Mouse (Mus musculus): ENCODE results near the gene Il6st. TPM values are rescaled to one million over a fixed set of nuclear protein-coding genes. Genes with fewer than 3 reads are reported as not detected.
A peak's percentile ranks its signal among the peaks of the same experiment; 100 is the strongest.

The Il6st gene
- total RNA-seq, 2 experiments from 2014 or later = 1.8 to 2.3 TPM

- ATAC-seq (replicated peaks; ENCODE audit: low FRiP score, low TSS enrichment, poor library complexity, severe bottlenecking) = no peak
Measured at GRCm38 (mm10) chr13:112473757-112474755, 10.2 kb downstream of the Il6st start.

- no peak for ATAC-seq (replicated peaks; ENCODE audit: low FRiP score, low TSS enrichment, poor library complexity, severe bottlenecking)
Measured at GRCm38 (mm10) chr13:112479032-112479431, 15.2 kb downstream of the Il6st start.

GRCm38 (mm10) chr13:112479926-112480325 is 16.1 kb downstream of the Il6st start:
- ATAC-seq (replicated peaks; ENCODE audit: low FRiP score, low TSS enrichment, poor library complexity, severe bottlenecking) = no peak

- no peak for ATAC-seq (replicated peaks; ENCODE audit: low FRiP score, low TSS enrichment, poor library complexity, severe bottlenecking)
Measured at GRCm38 (mm10) chr13:112482525-112482924, 18.7 kb downstream of the Il6st start.

GRCm38 (mm10) chr13:112483015-112483414 is 19.1 kb downstream of the Il6st start:
- no peak for ATAC-seq (replicated peaks; ENCODE audit: low FRiP score, low TSS enrichment, poor library complexity, severe bottlenecking)

GRCm38 (mm10) chr13:112486236-112486635 is 22.4 kb downstream of the Il6st start:
- ATAC-seq (replicated peaks; ENCODE audit: low FRiP score, low TSS enrichment, poor library complexity, severe bottlenecking) = no peak

- no peak for ATAC-seq (replicated peaks; ENCODE audit: low FRiP score, low TSS enrichment, poor library complexity, severe bottlenecking)
Measured at GRCm38 (mm10) chr13:112486676-112487075, 22.8 kb downstream of the Il6st start.

- no peak for ATAC-seq (replicated peaks; ENCODE audit: low FRiP score, low TSS enrichment, poor library complexity, severe bottlenecking)
Measured at GRCm38 (mm10) chr13:112490036-112490435, 26.2 kb downstream of the Il6st start.

- ATAC-seq (replicated peaks; ENCODE audit: low FRiP score, low TSS enrichment, poor library complexity, severe bottlenecking) = no peak
Measured at GRCm38 (mm10) chr13:112491636-112492284, 27.9 kb downstream of the Il6st start.

- ATAC-seq (replicated peaks; ENCODE audit: low FRiP score, low TSS enrichment, poor library complexity, severe bottlenecking) = no peak
Measured at GRCm38 (mm10) chr13:112492285-112492678, 28.4 kb downstream of the Il6st start.

- no peak for ATAC-seq (replicated peaks; ENCODE audit: low FRiP score, low TSS enrichment, poor library complexity, severe bottlenecking)
Measured at GRCm38 (mm10) chr13:112494590-112494989, 30.7 kb downstream of the Il6st start.

GRCm38 (mm10) chr13:112500027-112500426 is 36.2 kb downstream of the Il6st start:
- ATAC-seq (replicated peaks; ENCODE audit: low FRiP score, low TSS enrichment, poor library complexity, severe bottlenecking) = no peak

GRCm38 (mm10) chr13:112500466-112500865 is 36.6 kb downstream of the Il6st start:
- no peak for ATAC-seq (replicated peaks; ENCODE audit: low FRiP score, low TSS enrichment, poor library complexity, severe bottlenecking)

- ATAC-seq (replicated peaks; ENCODE audit: low FRiP score, low TSS enrichment, poor library complexity, severe bottlenecking) = no peak
Measured at GRCm38 (mm10) chr13:112503846-112504245, 40.0 kb downstream of the Il6st start.

GRCm38 (mm10) chr13:112505436-112505835 is 41.6 kb downstream of the Il6st start:
- no peak for ATAC-seq (replicated peaks; ENCODE audit: low FRiP score, low TSS enrichment, poor library complexity, severe bottlenecking)

- ATAC-seq (replicated peaks; ENCODE audit: low FRiP score, low TSS enrichment, poor library complexity, severe bottlenecking) = no peak
Measured at GRCm38 (mm10) chr13:112506766-112507165, 42.9 kb downstream of the Il6st start.

- ATAC-seq (replicated peaks; ENCODE audit: low FRiP score, low TSS enrichment, poor library complexity, severe bottlenecking) = no peak
Measured at GRCm38 (mm10) chr13:112507691-112508090, 43.8 kb downstream of the Il6st start.

- no peak for ATAC-seq (replicated peaks; ENCODE audit: low FRiP score, low TSS enrichment, poor library complexity, severe bottlenecking)
Measured at GRCm38 (mm10) chr13:112508487-112508886, 44.6 kb downstream of the Il6st start.

- peak; percentile 82 for ATAC-seq (replicated peaks; ENCODE audit: low FRiP score, low TSS enrichment, poor library complexity, severe bottlenecking)
Measured at GRCm38 (mm10) chr13:112509465-112509864, 45.6 kb downstream of the Il6st start.

- ATAC-seq (replicated peaks; ENCODE audit: low FRiP score, low TSS enrichment, poor library complexity, severe bottlenecking) = no peak
Measured at GRCm38 (mm10) chr13:112510437-112511212, 46.8 kb downstream of the Il6st start.

Measured in megakaryocyte-erythroid progenitor cell, adult 5-6 weeks (primary cell).